Mouse (Mus musculus): ENCODE results near the gene Wdr46.
"Not testable (repeated sequence)": the region's sequence is repeated elsewhere in the genome, so short reads cannot be mapped to it uniquely, and the experiment has no call there.

Wdr46 gene

DNA sequence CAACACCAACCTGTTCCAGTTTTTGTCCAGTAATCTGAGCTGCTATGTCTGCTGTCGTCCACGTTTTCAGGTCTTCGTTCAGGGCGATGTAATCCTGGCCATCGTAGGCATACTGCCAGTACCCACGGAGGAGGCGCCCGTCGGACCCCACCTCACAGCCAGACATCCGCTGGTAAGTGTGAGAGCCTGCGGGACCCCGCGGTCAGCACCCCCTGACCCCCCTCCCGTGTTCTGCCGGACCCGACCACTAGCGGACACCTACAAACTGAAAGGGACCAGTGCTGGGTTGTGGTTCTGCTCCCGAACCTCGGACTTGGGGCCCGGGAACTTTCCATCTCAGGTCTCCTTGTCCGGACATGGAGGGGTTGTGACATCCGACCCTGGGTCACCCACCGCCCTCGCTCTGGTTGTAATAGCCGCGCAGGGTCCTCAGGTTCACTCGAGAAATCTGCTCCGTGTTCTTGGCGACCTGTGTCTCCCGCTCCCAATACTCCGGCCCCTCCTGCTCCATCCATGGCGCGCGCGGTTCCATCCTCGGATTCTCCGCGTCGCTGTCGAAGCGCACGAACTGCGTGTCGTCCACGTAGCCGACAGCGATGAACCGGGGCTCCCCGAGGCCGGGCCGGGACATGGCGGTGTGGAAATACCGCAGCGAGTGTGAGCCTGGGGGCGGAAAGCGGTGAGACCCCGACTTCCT is 37.5 kb downstream of the Wdr46 start:
- peak; percentile 24 for DNase-seq (ENCODE audit: low read depth, low spot score)

DNA sequence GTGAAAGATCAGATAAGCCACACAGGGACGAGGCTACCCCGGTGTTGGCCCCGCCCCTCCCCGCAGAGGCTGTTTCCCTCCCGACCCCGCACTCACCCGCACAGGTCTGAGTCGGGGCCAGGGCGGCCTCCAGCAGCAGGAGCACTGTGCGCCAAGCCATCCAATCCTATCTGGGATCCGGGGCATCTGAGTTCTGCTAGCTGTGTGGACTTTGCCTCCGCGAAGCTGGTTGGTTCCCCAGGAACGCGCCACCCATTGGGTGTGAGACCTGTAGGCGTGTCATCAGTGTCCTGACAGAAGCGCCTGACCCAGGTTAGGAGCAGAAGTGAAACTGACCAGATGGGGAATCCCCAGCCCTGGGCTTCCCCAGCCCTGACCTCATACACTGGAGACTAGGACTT is 38.2 kb downstream of the Wdr46 start:
- peak; percentile 81 for DNase-seq (ENCODE audit: low read depth, low spot score)

DNA sequence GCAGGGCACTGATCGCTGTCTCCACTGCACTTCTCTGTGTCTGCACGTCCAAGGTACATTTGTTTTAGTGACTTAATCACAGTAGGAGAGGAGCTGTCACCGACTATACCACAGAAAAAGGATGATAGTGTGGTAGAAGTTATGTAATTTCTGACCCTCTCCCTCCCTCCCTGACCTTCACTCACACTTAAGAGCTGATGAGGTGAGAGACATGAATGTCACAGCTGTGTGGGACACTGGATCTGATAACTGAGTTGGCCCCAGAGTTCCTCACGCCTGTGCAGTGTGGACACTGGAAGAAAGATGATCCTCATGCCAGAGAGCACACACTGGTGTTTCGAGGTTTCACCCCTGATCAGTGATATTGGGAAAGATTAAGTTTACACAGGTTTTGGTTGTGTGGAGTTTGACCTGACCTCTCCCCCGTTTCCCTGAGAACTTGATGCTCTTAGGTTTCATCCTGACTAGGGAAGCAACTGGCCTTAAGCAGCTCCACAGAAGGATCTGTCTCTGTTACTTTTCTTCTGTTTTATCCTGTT is 39.1 kb downstream of the Wdr46 start:
- no peak for DNase-seq (ENCODE audit: low read depth, low spot score)

DNA sequence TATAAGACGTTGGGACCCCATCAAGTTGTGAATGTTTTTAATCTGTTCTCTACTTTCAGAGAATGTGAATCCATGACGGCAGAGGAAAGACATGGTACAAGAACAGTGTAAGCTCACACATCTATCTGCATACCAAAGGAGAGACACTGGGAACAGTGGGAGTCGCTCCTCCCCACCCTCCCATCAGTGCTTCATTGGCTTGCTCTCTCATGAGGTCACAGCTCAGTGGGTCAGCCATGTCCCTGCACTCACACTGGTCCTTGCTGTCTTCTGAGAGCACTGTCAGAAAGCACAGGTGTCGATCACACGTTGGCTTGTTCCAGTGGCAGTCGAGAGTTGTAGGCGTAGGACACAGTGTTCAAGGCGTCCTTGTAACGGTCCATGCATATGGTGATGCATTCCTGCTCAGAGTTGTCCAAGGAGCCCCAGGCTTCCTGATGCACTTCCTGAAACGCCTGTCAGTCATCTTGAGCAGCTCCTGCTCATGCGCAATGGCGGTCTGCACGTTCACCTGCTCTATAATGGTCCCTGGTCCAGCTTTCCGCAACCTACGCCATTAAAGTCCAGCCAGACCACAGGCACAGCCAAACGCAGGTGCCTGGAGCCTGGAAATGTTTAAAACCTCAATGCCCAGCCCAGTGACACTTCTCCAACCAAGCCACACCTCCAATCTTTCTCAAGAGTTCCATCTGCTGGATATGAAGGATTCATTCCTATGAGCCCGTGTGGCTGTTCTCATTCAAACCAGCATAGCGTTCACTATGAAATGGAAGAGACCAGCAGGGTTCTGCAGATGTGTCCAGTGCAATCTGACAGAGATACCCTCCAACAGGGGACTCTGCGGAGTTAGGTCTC is 39.9 kb downstream of the Wdr46 start:
- peak; percentile 77 for DNase-seq (ENCODE audit: low read depth, low spot score)

DNA sequence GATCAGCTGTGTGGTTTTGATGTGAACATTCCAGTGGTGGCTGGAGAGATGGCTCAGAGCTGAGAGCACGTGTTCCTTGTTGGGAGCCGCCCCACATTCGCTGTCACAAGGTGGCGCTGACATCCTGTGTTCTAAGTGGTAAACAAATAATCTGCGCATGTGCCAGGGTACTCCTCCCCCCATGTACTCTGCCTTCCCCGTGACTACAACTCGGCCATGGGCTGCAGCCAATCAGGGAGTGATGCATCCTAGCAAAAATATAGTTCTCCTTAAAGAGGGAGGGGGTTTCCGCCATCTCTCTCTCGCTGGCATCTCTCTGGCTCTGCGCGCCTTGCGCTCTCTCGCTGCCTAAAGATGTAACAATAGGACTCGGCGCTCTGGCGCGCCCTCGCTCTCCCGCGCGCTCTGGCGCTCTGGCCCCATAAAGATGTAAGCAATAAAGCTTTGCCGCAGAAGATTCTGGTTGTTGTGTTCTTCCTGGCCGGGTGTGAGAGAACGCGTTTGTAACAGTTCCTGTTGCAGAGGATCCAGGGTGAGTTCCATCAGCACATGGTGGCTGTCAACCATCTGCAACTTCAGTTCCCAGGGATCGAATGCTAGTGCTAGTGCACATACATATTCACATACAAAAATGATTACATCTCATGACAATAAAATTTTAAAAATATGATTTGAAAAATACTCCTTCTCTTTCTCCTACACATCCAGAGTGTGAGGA is 40.9 kb downstream of the Wdr46 start:
- peak; percentile 98 for DNase-seq (ENCODE audit: low read depth, low spot score)

DNA sequence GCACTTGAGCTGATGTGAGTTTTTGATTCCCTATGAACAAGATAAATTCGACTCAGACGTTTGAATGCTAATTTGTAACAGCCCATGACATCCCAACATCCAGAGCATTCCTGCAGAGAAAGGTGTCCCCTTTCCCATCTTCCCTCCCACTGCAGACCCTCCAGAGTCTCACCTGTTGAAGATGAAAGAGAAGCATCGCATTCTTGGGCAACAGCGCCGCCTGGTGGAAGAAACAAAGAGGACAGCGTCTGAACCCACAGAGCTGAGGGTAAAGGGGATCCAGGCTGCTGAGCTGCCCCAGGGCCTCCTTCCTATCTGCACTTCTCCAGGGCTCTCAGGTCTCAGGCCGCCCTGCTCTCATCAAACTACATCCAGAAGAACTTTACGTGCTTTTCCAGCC is 41.7 kb downstream of the Wdr46 start:
- DNase-seq (ENCODE audit: low read depth, low spot score): peak; percentile 71

DNA sequence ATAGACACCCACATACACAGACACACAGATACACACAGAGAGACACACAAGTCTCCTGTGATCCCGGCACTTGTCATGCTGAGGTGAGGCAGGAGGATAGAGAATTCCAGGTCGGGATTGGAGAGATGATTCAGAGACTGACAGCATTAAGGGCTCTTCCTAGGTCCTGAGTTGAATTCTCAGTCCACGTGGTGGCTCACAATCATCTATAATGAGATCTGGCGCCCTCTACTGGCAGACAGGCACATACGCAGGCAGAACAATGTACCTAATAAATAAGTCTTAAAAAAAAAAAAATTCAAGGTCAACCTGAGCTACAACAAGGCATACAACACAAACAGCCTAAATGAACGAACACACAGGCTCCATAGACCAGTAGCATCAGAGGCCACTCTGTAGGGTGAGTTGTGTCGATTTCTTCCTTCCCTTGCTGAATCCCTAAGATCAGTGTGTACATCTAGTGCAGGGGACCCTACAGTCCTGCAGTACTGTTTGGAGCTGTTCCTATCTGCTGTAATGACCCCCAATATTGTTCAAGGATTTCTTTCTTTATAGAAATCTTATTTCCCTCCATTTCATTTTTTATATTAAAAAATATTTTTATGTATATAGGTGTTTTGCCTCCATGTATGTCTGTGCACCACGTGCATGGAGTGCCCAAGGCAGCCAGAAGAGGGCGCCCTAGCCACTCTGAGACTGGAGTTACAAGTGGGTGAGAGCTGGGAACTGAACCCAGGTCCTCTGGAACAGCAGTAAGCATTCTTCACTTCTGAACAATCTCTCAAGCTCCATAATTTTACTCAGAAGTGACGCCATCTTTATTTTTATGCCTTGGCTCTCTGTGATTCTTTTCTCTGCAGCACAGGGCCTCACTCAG is 51.6 kb downstream of the Wdr46 start:
- peak; percentile 92 for DNase-seq (ENCODE audit: low read depth, low spot score)

DNA sequence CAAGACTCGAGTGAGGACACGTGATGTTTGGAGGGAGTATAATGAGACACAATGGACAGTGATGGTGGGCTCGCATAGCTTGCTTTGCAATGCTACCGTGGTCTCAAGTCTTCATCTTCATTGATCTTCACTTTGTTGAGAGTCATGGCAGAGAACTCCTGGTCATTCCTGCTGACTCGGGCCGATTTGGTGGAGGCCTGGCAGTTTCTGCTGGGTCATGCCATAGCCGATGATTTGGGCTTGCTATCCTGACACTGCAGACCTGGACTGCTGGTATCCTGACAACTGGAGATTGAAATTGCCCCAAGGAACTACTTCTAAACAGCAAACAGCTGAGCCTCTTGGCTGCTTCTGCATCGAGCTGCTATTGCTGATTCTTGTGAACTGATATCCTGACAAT is 54.5 kb downstream of the Wdr46 start:
- DNase-seq (ENCODE audit: low read depth, low spot score): no peak

DNA sequence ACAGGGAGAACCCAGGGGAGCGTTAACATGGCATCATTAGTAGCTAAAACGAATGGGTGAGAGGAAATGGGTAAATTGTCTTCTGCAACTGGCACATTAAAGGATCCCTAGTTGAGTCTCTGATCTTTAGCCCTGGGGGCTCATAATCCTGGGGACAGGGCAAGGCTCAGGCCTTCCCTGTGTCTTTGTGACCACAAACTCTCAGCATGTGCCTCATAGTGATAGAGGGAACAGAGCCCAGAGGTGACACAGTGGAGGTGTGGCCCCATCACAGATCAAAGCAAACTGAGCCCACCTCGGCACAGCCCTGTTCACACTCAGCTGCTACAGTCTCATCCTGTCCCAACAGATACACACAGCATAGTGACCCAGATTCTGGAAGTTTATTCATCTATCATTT is 55.2 kb downstream of the Wdr46 start:
- no peak for DNase-seq (ENCODE audit: low read depth, low spot score)

DNA sequence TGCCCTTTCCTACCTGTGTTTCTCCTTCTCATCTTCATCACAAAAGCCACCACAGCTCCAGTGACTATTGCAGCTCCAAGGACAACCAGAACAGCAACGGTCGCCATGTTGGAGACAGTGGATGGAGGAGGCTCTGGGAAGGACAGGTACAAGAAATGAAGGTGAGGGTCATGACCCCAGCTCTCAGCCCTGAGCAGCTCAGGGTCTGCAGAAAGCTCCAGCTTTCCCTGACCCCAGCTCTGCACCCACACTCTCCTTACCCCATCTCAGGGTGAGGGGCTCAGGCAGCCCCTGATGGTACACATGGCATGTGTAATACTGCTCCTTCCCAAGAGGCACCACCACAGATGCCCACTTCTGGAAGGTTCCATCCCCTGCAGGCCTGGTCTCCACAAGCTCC is 56.6 kb downstream of the Wdr46 start:
- not testable (repeated sequence) for DNase-seq (ENCODE audit: low read depth, low spot score)

DNA sequence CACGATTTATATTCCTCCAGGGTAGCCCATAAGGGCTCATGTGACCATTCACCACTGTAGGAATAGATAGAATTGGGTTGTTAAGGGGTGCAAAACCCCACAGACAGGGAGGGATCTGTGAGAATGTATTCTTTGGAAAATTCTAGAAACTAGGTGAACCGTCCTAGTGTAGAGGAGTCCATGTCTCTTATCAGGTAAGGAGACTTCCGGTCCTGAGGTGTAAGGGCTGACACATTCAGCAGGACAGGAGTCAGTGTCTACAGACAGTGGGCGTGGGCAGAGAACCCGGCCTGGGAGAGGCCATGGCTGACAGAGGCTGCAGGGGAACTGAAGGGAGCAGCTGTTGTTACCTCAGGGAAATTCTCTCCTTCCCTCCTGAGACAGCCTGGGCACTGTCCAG is 58.2 kb downstream of the Wdr46 start:
- DNase-seq (ENCODE audit: low read depth, low spot score): not testable (repeated sequence)
